Mouse (Mus musculus): ENCODE data around the gene Deup1. TPM values are rescaled to one million over a fixed set of nuclear protein-coding genes. Genes with fewer than 3 reads are reported as not detected.
"Not testable (repeated sequence)": the region's sequence is repeated elsewhere in the genome, so short reads cannot be mapped to it uniquely, and the experiment has no call there.

Deup1 gene
- polyA plus RNA-seq, 1 experiment from 2014 or later, result 3.1 TPM

GRCm38 (mm10) chr9:15578946-15579345 is 48.8 kb downstream of the Deup1 start:
- Histone ChIP-seq H3K4me3 (ENCODE audit: low read depth, low read length) (no peak overlapping the region), H3K27me3 (ENCODE audit: control insufficient read depth, insufficient read depth, low read depth, low read length) (no peaks in the 10 kb centered on the region), H3K4me2 (ENCODE audit: low read length) (no peak overlapping the region), H3K27ac (ENCODE audit: low read length) (no peak overlapping the region), H3K9ac (ENCODE audit: low read depth, low read length) (no peak overlapping the region), H3K9me3 (replicated peaks; ENCODE audit: control insufficient read depth, low read length, poor library complexity, severe bottlenecking) (no peaks in the 10 kb centered on the region), H3K36me3 (ENCODE audit: control insufficient read depth, insufficient read depth, low read length) (no peaks in the 10 kb centered on the region), H3K4me1 (ENCODE audit: control insufficient read depth, insufficient read depth, low read length) (no peaks in the 10 kb centered on the region)
- ATAC-seq, result no peak
- WGBS, result 93% methylated on average over 9 of the region's 9 CpGs

- no peak for ATAC-seq
Measured at GRCm38 (mm10) chr9:15578427-15578826, 49.3 kb downstream of the Deup1 start.

GRCm38 (mm10) chr9:15574750-15575454 is 52.8 kb downstream of the Deup1 start:
- no peak for ATAC-seq
- WGBS, result 79% methylated on average over 13 of the region's 13 CpGs
- Histone ChIP-seq H3K4me1 (ENCODE audit: control insufficient read depth, insufficient read depth, low read length) (no peaks in the 10 kb centered on the region), H3K27ac (ENCODE audit: low read length) (no peak overlapping the region), H3K4me2 (ENCODE audit: low read length) (no peak overlapping the region), H3K9ac (ENCODE audit: low read depth, low read length) (no peak overlapping the region), H3K9me3 (replicated peaks; ENCODE audit: control insufficient read depth, low read length, poor library complexity, severe bottlenecking) (no peaks in the 10 kb centered on the region), H3K27me3 (ENCODE audit: control insufficient read depth, insufficient read depth, low read depth, low read length) (no peaks in the 10 kb centered on the region), H3K36me3 (ENCODE audit: control insufficient read depth, insufficient read depth, low read length) (no peaks in the 10 kb centered on the region), H3K4me3 (ENCODE audit: low read depth, low read length) (no peak overlapping the region)

More at GRCm38 (mm10) chr9:15578427-15578826, 49.3 kb downstream of the Deup1 start:
- Histone ChIP-seq H3K4me2 (ENCODE audit: low read length) (no peak overlapping the region), H3K27ac (ENCODE audit: low read length) (no peak overlapping the region), H3K4me3 (ENCODE audit: low read depth, low read length) (no peak overlapping the region), H3K4me1 (ENCODE audit: control insufficient read depth, insufficient read depth, low read length) (no peaks in the 10 kb centered on the region), H3K9me3 (replicated peaks; ENCODE audit: control insufficient read depth, low read length, poor library complexity, severe bottlenecking) (no peaks in the 10 kb centered on the region), H3K9ac (ENCODE audit: low read depth, low read length) (no peak overlapping the region), H3K27me3 (ENCODE audit: control insufficient read depth, insufficient read depth, low read depth, low read length) (no peaks in the 10 kb centered on the region), H3K36me3 (ENCODE audit: control insufficient read depth, insufficient read depth, low read length) (no peaks in the 10 kb centered on the region)
- WGBS, result 79% methylated on average over 1 of the region's 1 CpGs

GRCm38 (mm10) chr9:15562353-15562752 is 65.4 kb downstream of the Deup1 start:
- H3K9ac ChIP-seq (ENCODE audit: low read depth, low read length), result no peak overlapping the region
- no peaks in the 10 kb centered on the region for H3K4me1 ChIP-seq (ENCODE audit: control insufficient read depth, insufficient read depth, low read length)
- H3K4me2 ChIP-seq (ENCODE audit: low read length), result no peak overlapping the region
- ATAC-seq, result no peak
- H3K27me3 ChIP-seq (ENCODE audit: control insufficient read depth, insufficient read depth, low read depth, low read length), result no peaks in the 10 kb centered on the region
- WGBS, result 87% methylated on average over 7 of the region's 7 CpGs
- no peaks in the 10 kb centered on the region for H3K9me3 ChIP-seq (replicated peaks; ENCODE audit: control insufficient read depth, low read length, poor library complexity, severe bottlenecking)
- H3K4me3 ChIP-seq (ENCODE audit: low read depth, low read length), result no peak overlapping the region
- no peaks in the 10 kb centered on the region for H3K36me3 ChIP-seq (ENCODE audit: control insufficient read depth, insufficient read depth, low read length)
- H3K27ac ChIP-seq (ENCODE audit: low read length), result no peak overlapping the region

- Histone ChIP-seq H3K27me3 (ENCODE audit: control insufficient read depth, insufficient read depth, low read depth, low read length) (no peaks in the 10 kb centered on the region), H3K27ac (ENCODE audit: low read length) (no peak overlapping the region), H3K4me3 (ENCODE audit: low read depth, low read length) (no peak overlapping the region), H3K4me2 (ENCODE audit: low read length) (no peak overlapping the region), H3K4me1 (ENCODE audit: control insufficient read depth, insufficient read depth, low read length) (no peaks in the 10 kb centered on the region), H3K36me3 (ENCODE audit: control insufficient read depth, insufficient read depth, low read length) (no peaks in the 10 kb centered on the region), H3K9ac (ENCODE audit: low read depth, low read length) (no peak overlapping the region), H3K9me3 (replicated peaks; ENCODE audit: control insufficient read depth, low read length, poor library complexity, severe bottlenecking) (no peaks in the 10 kb centered on the region)
- WGBS, result 67% methylated on average over 3 of the region's 3 CpGs
- ATAC-seq, result no peak
Measured at GRCm38 (mm10) chr9:15560451-15560850, 67.3 kb downstream of the Deup1 start.

GRCm38 (mm10) chr9:15553322-15553721 is 74.4 kb downstream of the Deup1 start:
- ATAC-seq, result peak; percentile 66; the same call in 1 of the 2 replicates
- Histone ChIP-seq H3K27ac (ENCODE audit: low read length) (no peak overlapping the region), H3K36me3 (ENCODE audit: control insufficient read depth, insufficient read depth, low read length) (no peaks in the 10 kb centered on the region), H3K4me1 (ENCODE audit: control insufficient read depth, insufficient read depth, low read length) (no peaks in the 10 kb centered on the region), H3K4me3 (ENCODE audit: low read depth, low read length) (no peak overlapping the region), H3K4me2 (ENCODE audit: low read length) (no peak overlapping the region), H3K9ac (ENCODE audit: low read depth, low read length) (no peak overlapping the region), H3K27me3 (ENCODE audit: control insufficient read depth, insufficient read depth, low read depth, low read length) (no peaks in the 10 kb centered on the region), H3K9me3 (replicated peaks; ENCODE audit: control insufficient read depth, low read length, poor library complexity, severe bottlenecking) (no peaks in the 10 kb centered on the region)
- WGBS, result 48% methylated on average over 8 of the region's 8 CpGs

GRCm38 (mm10) chr9:15551933-15552851 is 75.5 kb downstream of the Deup1 start:
- no peaks in the 10 kb centered on the region for H3K27me3 ChIP-seq (ENCODE audit: control insufficient read depth, insufficient read depth, low read depth, low read length)
- H3K9me3 ChIP-seq (replicated peaks; ENCODE audit: control insufficient read depth, low read length, poor library complexity, severe bottlenecking), result no peaks in the 10 kb centered on the region
- H3K4me3 ChIP-seq (ENCODE audit: low read depth, low read length), result no peak overlapping the region
- peak; percentile 46 for ATAC-seq
- H3K9ac ChIP-seq (ENCODE audit: low read depth, low read length), result no peak overlapping the region
- H3K4me1 ChIP-seq (ENCODE audit: control insufficient read depth, insufficient read depth, low read length), result no peaks in the 10 kb centered on the region
- no peaks in the 10 kb centered on the region for H3K36me3 ChIP-seq (ENCODE audit: control insufficient read depth, insufficient read depth, low read length)
- H3K4me2 ChIP-seq (ENCODE audit: low read length), result no peak overlapping the region
- WGBS, result 78% methylated on average over 15 of the region's 15 CpGs
- no peak overlapping the region for H3K27ac ChIP-seq (ENCODE audit: low read length)

- ATAC-seq; H3K4me2 ChIP-seq (ENCODE audit: low read length); H3K4me3 ChIP-seq (ENCODE audit: low read depth, low read length); H3K4me1 ChIP-seq (ENCODE audit: control insufficient read depth, insufficient read depth, low read length); H3K27me3 ChIP-seq (ENCODE audit: control insufficient read depth, insufficient read depth, low read depth, low read length); H3K9ac ChIP-seq (ENCODE audit: low read depth, low read length); H3K27ac ChIP-seq (ENCODE audit: low read length); H3K36me3 ChIP-seq (ENCODE audit: control insufficient read depth, insufficient read depth, low read length); H3K9me3 ChIP-seq (replicated peaks; ENCODE audit: control insufficient read depth, low read length, poor library complexity, severe bottlenecking): not testable (repeated sequence)
- WGBS, result 96% methylated on average over 6 of the region's 6 CpGs
Measured at GRCm38 (mm10) chr9:15551073-15551472, 76.7 kb downstream of the Deup1 start.

- Histone ChIP-seq H3K27ac (ENCODE audit: low read length) (no peak overlapping the region), H3K36me3 (ENCODE audit: control insufficient read depth, insufficient read depth, low read length) (no peaks in the 10 kb centered on the region), H3K4me2 (ENCODE audit: low read length) (no peak overlapping the region), H3K4me3 (ENCODE audit: low read depth, low read length) (no peak overlapping the region), H3K9ac (ENCODE audit: low read depth, low read length) (no peak overlapping the region), H3K9me3 (replicated peaks; ENCODE audit: control insufficient read depth, low read length, poor library complexity, severe bottlenecking) (no peaks in the 10 kb centered on the region), H3K27me3 (ENCODE audit: control insufficient read depth, insufficient read depth, low read depth, low read length) (no peaks in the 10 kb centered on the region), H3K4me1 (ENCODE audit: control insufficient read depth, insufficient read depth, low read length) (no peaks in the 10 kb centered on the region)
- ATAC-seq, result no peak
- 97% methylated on average over 4 of the region's 4 CpGs for WGBS
Measured at GRCm38 (mm10) chr9:15550461-15550961, 77.2 kb downstream of the Deup1 start.

All from midbrain, embryonic 16.5 days (tissue).